Mouse (Mus musculus): ENCODE measurements around the gene 2310057J18Rik. TPM values are rescaled to one million over a fixed set of nuclear protein-coding genes. Genes with fewer than 3 reads are reported as not detected.
"Not testable (repeated sequence)": the region's sequence is repeated elsewhere in the genome, so short reads cannot be mapped to it uniquely, and the experiment has no call there.

The 2310057J18Rik gene
- polyA plus RNA-seq (2014; fragmentation: Nextera tagmentation; extraction: Ambion mirVana) = not detected in 2 replicates

DNA sequence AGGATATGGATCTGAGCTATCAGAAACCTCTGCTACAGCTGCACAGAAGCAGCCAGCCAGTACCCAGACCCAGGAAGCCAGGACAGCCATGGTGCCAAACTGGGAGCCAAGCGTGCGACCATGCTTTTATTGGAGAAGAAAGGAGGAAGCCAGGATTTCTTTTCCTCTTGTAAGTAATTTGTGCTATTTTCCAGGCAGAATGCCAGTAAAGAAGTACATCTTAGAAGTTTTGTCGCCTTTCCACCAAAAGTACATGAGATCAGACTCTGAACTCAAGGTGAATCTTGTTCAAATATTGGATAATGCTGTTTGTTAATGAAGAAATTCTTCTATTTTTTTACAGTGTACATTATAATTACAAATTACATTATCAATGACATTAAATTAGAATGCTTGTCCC is at the start of gene 2310057J18Rik:
TSS of gene 2310057J18Rik (minus strand) at position 101 of the 400 bp plus-strand sequence.
- ATAC-seq (ENCODE audit: insufficient read depth, low FRiP score, low TSS enrichment) = no peak
- no peaks in the 10 kb centered on the region for H3K4me1 ChIP-seq (ENCODE audit: control insufficient read depth, insufficient read depth, low read length)
- no peak within 1 kb of the TSS for H3K27ac ChIP-seq (ENCODE audit: low read depth, low read length)
- H3K4me3 ChIP-seq (ENCODE audit: low read depth, low read length) = no peak within 1 kb of the TSS
- WGBS = 90% methylated on average over 3 of the region's 3 CpGs
- H3K4me2 ChIP-seq (ENCODE audit: low read depth) = no peak within 1 kb of the TSS
- H3K36me3 ChIP-seq (ENCODE audit: control insufficient read depth, insufficient read depth, low read length) = no peaks in the 10 kb centered on the region
- DNase-seq (ENCODE audit: low spot score) = no peak
- no peak within 1 kb of the TSS for H3K9ac ChIP-seq (ENCODE audit: low read length)
- H3K27me3 ChIP-seq (ENCODE audit: control insufficient read depth, insufficient read depth, low read length) = no peaks in the 10 kb centered on the region
- no peaks in the 10 kb centered on the region for H3K9me3 ChIP-seq (ENCODE audit: control insufficient read depth, low read length)

DNA sequence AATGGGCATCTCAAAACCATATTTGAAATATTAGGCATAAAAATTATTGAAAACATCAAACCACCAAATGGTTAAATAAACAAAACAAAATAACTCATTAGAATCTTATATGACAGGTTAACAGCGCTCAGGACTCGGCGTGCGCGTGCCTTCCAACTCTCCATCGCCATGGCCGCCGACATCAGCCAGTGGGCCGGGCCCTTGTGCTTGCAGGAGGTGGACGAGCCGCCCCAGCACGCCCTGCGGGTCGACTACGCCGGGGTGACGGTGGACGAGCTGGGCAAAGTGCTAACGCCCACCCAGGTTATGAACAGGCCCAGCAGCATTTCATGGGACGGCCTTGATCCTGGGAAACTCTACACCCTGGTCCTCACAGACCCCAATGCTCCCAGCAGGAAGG is 43.9 kb upstream of the 2310057J18Rik start:
- H3K4me3 ChIP-seq (ENCODE audit: low read depth, low read length); H3K4me1 ChIP-seq (ENCODE audit: control insufficient read depth, insufficient read depth, low read length); H3K36me3 ChIP-seq (ENCODE audit: control insufficient read depth, insufficient read depth, low read length); ATAC-seq (ENCODE audit: insufficient read depth, low FRiP score, low TSS enrichment); DNase-seq (ENCODE audit: low spot score); H3K9ac ChIP-seq (ENCODE audit: low read length); H3K27ac ChIP-seq (ENCODE audit: low read depth, low read length); H3K4me2 ChIP-seq (ENCODE audit: low read depth); H3K9me3 ChIP-seq (ENCODE audit: control insufficient read depth, low read length); H3K27me3 ChIP-seq (ENCODE audit: control insufficient read depth, insufficient read depth, low read length): not testable (repeated sequence)
- 90% methylated on average over 10 of the region's 20 CpGs for WGBS

DNA sequence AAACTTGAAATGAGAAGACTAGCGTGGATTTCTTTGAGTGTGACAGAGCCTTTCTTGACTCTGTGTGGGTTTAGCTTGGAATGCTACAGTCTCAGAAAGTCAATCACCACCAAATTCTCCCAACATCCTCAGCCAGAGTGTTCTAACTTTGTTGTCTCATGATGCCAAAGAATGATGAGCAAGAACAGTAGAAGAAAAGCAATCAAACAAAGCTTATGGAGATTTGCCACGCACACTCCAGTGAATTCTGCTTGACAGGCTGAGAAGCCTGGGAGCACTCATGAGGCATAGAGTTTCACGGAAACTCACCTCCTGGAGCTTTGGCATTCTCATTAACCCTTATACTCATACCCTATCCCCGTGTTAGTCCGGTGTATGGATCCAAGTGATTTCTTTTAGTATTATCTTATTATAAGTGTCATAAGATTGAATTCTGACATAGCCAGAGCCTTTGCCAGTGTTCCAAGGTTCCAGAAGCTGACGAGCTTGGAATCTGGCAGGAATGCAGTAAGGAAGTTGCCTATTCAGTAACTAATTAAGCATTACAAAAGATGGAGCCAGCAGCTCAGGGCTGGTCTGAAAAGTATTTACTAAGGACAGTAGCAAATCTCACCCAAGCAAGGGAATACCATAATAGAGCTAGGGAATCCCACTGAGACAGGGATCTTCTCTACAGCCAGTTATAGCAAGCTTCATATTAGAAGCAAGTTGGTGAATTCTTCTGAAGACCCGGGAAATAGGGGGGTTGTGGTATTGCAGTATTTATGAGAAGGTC is 33.6 kb upstream of the 2310057J18Rik start:
- Histone ChIP-seq H3K9ac (ENCODE audit: low read length) (no peak overlapping the region), H3K4me3 (ENCODE audit: low read depth, low read length) (no peak overlapping the region), H3K4me1 (ENCODE audit: control insufficient read depth, insufficient read depth, low read length) (no peaks in the 10 kb centered on the region), H3K27ac (ENCODE audit: low read depth, low read length) (no peak overlapping the region), H3K4me2 (ENCODE audit: low read depth) (no peak overlapping the region), H3K9me3 (ENCODE audit: control insufficient read depth, low read length) (no peaks in the 10 kb centered on the region), H3K36me3 (ENCODE audit: control insufficient read depth, insufficient read depth, low read length) (no peaks in the 10 kb centered on the region), H3K27me3 (ENCODE audit: control insufficient read depth, insufficient read depth, low read length) (no peaks in the 10 kb centered on the region)
- WGBS = 77% methylated on average over 7 of the region's 7 CpGs
- ATAC-seq (ENCODE audit: insufficient read depth, low FRiP score, low TSS enrichment) (no peak), DNase-seq (ENCODE audit: low spot score) (no peak)

DNA sequence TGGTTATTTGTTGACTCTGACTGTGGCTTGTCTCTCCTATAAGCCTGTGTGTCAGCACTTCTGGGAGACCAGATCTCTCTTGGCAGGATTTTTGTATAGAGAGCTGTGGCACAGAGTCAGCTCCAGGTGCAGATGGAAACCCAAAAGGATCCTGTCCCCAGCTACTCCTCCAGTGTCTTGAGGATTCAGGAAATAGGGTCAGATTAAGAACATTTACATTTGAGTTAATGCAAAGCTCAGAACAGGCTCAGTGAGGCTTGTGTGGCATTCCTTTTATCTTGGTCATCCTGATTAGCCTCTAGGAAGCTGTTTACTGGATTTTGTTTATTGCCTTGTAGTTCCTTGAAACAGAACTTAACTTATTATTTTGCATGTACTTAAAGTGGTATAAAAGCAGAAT is 11.7 kb upstream of the 2310057J18Rik start:
- Histone ChIP-seq H3K27me3 (ENCODE audit: control insufficient read depth, insufficient read depth, low read length) (no peaks in the 10 kb centered on the region), H3K9ac (ENCODE audit: low read length) (no peak overlapping the region), H3K36me3 (ENCODE audit: control insufficient read depth, insufficient read depth, low read length) (no peaks in the 10 kb centered on the region), H3K9me3 (ENCODE audit: control insufficient read depth, low read length) (no peaks in the 10 kb centered on the region), H3K4me3 (ENCODE audit: low read depth, low read length) (no peak overlapping the region), H3K4me1 (ENCODE audit: control insufficient read depth, insufficient read depth, low read length) (no peaks in the 10 kb centered on the region), H3K4me2 (ENCODE audit: low read depth) (no peak overlapping the region), H3K27ac (ENCODE audit: low read depth, low read length) (no peak overlapping the region)
- no peak for ATAC-seq (ENCODE audit: insufficient read depth, low FRiP score, low TSS enrichment)
- DNase-seq (ENCODE audit: low spot score) = no peak

DNA sequence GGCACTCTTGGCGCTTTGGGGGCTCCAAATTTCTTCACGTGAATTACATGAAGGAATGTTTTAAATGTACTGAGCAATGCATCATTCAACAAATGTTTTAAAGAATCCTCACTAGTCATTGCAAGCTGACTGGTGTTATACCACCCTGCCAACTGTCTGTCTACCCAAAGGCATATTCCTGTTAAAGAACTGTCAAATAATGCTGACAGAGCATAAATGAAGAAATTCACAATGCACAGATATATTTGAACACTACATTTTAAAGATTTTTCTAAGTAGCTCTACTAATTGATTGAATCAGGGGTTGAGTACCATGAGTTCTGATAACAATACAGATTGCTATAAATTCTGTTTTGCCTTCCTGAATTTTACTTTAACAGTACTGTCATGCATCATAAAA is 2.9 kb upstream of the 2310057J18Rik start:
- WGBS = 73% methylated on average over 2 of the region's 2 CpGs
- Histone ChIP-seq H3K36me3 (ENCODE audit: control insufficient read depth, insufficient read depth, low read length) (no peaks in the 10 kb centered on the region), H3K9me3 (ENCODE audit: control insufficient read depth, low read length) (no peaks in the 10 kb centered on the region), H3K27me3 (ENCODE audit: control insufficient read depth, insufficient read depth, low read length) (no peaks in the 10 kb centered on the region), H3K4me2 (ENCODE audit: low read depth) (no peak overlapping the region), H3K4me1 (ENCODE audit: control insufficient read depth, insufficient read depth, low read length) (no peaks in the 10 kb centered on the region), H3K4me3 (ENCODE audit: low read depth, low read length) (no peak overlapping the region), H3K27ac (ENCODE audit: low read depth, low read length) (no peak overlapping the region), H3K9ac (ENCODE audit: low read length) (no peak overlapping the region)
- ATAC-seq (ENCODE audit: insufficient read depth, low FRiP score, low TSS enrichment) (no peak), DNase-seq (ENCODE audit: low spot score) (no peak)

DNA sequence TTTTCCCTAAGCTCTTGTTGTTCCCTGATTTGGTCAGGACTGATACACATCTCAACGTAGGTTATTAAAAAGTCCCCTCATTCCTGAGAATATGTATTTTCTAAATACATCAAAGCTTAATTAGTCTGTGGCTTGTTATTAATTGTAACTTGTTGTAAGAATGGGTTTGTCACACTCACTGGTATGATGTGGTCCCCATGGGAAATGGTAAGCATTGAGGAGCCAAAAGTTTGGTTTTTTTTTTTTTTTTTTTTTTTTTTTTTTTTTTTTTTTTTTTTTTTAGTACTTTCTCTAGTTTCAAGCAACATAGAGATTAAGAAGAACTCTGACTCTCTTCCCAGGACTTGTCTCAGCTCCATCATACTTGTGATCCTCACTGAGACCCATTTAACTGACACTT is 17.9 kb downstream of the 2310057J18Rik start:
- H3K9me3 ChIP-seq (ENCODE audit: control insufficient read depth, low read length) = no peaks in the 10 kb centered on the region
- H3K9ac ChIP-seq (ENCODE audit: low read length) = no peak overlapping the region
- H3K4me3 ChIP-seq (ENCODE audit: low read depth, low read length) = no peak overlapping the region
- H3K36me3 ChIP-seq (ENCODE audit: control insufficient read depth, insufficient read depth, low read length) = no peaks in the 10 kb centered on the region
- no peak overlapping the region for H3K4me2 ChIP-seq (ENCODE audit: low read depth)
- 95% methylated on average over 1 of the region's 1 CpGs for WGBS
- H3K4me1 ChIP-seq (ENCODE audit: control insufficient read depth, insufficient read depth, low read length) = no peaks in the 10 kb centered on the region
- DNase-seq (ENCODE audit: low spot score) (no peak), ATAC-seq (ENCODE audit: insufficient read depth, low FRiP score, low TSS enrichment) (no peak)
- H3K27me3 ChIP-seq (ENCODE audit: control insufficient read depth, insufficient read depth, low read length) = no peaks in the 10 kb centered on the region
- H3K27ac ChIP-seq (ENCODE audit: low read depth, low read length) = no peak overlapping the region

DNA sequence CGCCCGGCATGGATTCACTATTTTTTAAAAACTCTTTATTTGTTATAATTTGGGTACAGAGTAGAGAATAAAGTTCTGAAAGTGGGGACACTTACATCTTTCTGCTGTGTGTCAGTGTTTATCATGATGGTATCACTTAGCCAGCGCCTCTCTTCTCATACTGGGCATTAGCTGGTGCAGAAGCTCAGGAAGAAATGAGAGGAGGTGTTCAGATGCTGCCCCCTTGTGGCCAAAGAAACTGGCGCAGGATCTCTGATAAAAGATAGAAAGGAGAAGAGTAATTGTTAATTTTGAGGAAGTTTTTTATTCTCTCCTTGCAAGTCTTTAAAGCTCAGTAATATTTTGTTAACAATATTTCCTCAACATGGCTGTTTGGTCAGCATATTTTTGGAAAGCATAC is 31.0 kb downstream of the 2310057J18Rik start:
- H3K9ac ChIP-seq (ENCODE audit: low read length) = no peak overlapping the region
- no peaks in the 10 kb centered on the region for H3K4me1 ChIP-seq (ENCODE audit: control insufficient read depth, insufficient read depth, low read length)
- DNase-seq (ENCODE audit: low spot score) (peak; percentile 65), ATAC-seq (ENCODE audit: insufficient read depth, low FRiP score, low TSS enrichment) (peak; percentile 59; the same call in 1 of the 2 replicates)
- H3K27ac ChIP-seq (ENCODE audit: low read depth, low read length) = no peak overlapping the region
- no peaks in the 10 kb centered on the region for H3K9me3 ChIP-seq (ENCODE audit: control insufficient read depth, low read length)
- 52% methylated on average over 4 of the region's 4 CpGs for WGBS
- no peak overlapping the region for H3K4me2 ChIP-seq (ENCODE audit: low read depth)
- H3K4me3 ChIP-seq (ENCODE audit: low read depth, low read length) = no peak overlapping the region
- no peaks in the 10 kb centered on the region for H3K27me3 ChIP-seq (ENCODE audit: control insufficient read depth, insufficient read depth, low read length)
- H3K36me3 ChIP-seq (ENCODE audit: control insufficient read depth, insufficient read depth, low read length) = no peaks in the 10 kb centered on the region

DNA sequence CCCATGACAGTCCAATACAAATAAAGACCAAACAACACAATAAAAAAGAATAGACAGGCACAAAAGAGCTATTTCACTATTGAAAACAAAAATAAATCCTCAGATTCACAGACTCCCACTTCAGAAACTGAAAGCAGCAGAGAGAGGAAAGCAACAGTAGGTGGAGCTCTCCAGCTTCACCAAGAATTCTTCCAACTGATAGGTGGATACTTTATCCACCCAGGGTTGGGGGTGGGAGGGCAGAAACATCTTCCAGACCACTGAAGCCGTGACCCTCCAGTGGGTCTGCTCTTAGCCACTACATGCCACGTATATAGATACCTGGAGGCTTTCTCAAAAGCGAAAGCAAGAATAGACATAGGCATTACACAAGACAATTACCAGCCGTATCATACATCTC is 31.6 kb downstream of the 2310057J18Rik start:
- ATAC-seq (ENCODE audit: insufficient read depth, low FRiP score, low TSS enrichment) (0 out of 2 replicates have a peak, but pooled peaks have one; percentile 8), DNase-seq (ENCODE audit: low spot score) (no peak)
- 63% methylated on average over 4 of the region's 4 CpGs for WGBS
- no peaks in the 10 kb centered on the region for H3K9me3 ChIP-seq (ENCODE audit: control insufficient read depth, low read length)
- H3K27me3 ChIP-seq (ENCODE audit: control insufficient read depth, insufficient read depth, low read length) = no peaks in the 10 kb centered on the region
- H3K4me3 ChIP-seq (ENCODE audit: low read depth, low read length) = no peak overlapping the region
- H3K4me1 ChIP-seq (ENCODE audit: control insufficient read depth, insufficient read depth, low read length) = no peaks in the 10 kb centered on the region
- H3K27ac ChIP-seq (ENCODE audit: low read depth, low read length) = no peak overlapping the region
- H3K4me2 ChIP-seq (ENCODE audit: low read depth) = no peak overlapping the region
- H3K36me3 ChIP-seq (ENCODE audit: control insufficient read depth, insufficient read depth, low read length) = no peaks in the 10 kb centered on the region
- H3K9ac ChIP-seq (ENCODE audit: low read length) = no peak overlapping the region

Data from neural tube, embryonic 11.5 days (tissue).